Mouse (Mus musculus): ENCODE results near the gene Rbp7. TPM values are rescaled to one million over a fixed set of nuclear protein-coding genes. Genes with fewer than 3 reads are reported as not detected.

Rbp7 gene
- polyA plus RNA-seq, 1 experiment from 2014 or later, result 1.7 TPM

GRCm38 (mm10) chr4:149407461-149407860, 47.3 kb downstream of the Rbp7 start:
- no peak overlapping the region for H3K9ac ChIP-seq
- no peaks in the 10 kb centered on the region for H3K9me3 ChIP-seq (ENCODE audit: low read depth, low read length)
- no peak overlapping the region for H3K27ac ChIP-seq (ENCODE audit: low read depth)
- no peaks in the 10 kb centered on the region for H3K27me3 ChIP-seq (ENCODE audit: insufficient read depth, low read length)
- H3K4me2 ChIP-seq, result no peak overlapping the region
- WGBS, result 68% methylated on average over 5 of the region's 5 CpGs
- TF ChIP-seq CTCF (IDR thresholded peaks at IDR 0.05; ENCODE audit: low read depth), result no peak
- peaks cover 11% of the 10 kb centered on the region for H3K4me1 ChIP-seq (ENCODE audit: insufficient read depth)
- 0 out of 2 replicates have a peak, but pooled peaks cover 6% of the 10 kb centered on the region for H3K36me3 ChIP-seq (ENCODE audit: insufficient read depth)
- H3K4me3 ChIP-seq (ENCODE audit: low read depth, low read length), result no peak overlapping the region
- DNase-seq (no peak), ATAC-seq (ENCODE audit: insufficient read depth) (no peak)

GRCm38 (mm10) chr4:149405713-149406443, 48.9 kb downstream of the Rbp7 start:
- Histone ChIP-seq H3K27me3 (ENCODE audit: insufficient read depth, low read length) (no peaks in the 10 kb centered on the region), H3K4me2 (no peak overlapping the region), H3K27ac (ENCODE audit: low read depth) (no peak overlapping the region), H3K4me3 (ENCODE audit: low read depth, low read length) (no peak overlapping the region), H3K36me3 (ENCODE audit: insufficient read depth) (0 out of 2 replicates have a peak, but pooled peaks cover 4% of the 10 kb centered on the region), H3K9me3 (ENCODE audit: low read depth, low read length) (no peaks in the 10 kb centered on the region), H3K9ac (no peak overlapping the region), H3K4me1 (ENCODE audit: insufficient read depth) (peaks cover 11% of the 10 kb centered on the region)
- DNase-seq, result no peak
- no peak for ATAC-seq (ENCODE audit: insufficient read depth)
- WGBS, result 69% methylated on average over 16 of the region's 16 CpGs
- TF ChIP-seq CTCF (IDR thresholded peaks at IDR 0.05; ENCODE audit: low read depth), result no peak

GRCm38 (mm10) chr4:149404640-149405465, 49.9 kb downstream of the Rbp7 start:
- Histone ChIP-seq H3K4me1 (ENCODE audit: insufficient read depth) (peaks cover 11% of the 10 kb centered on the region), H3K27ac (ENCODE audit: low read depth) (no peak overlapping the region)
- WGBS, result 48% methylated on average over 19 of the region's 19 CpGs

GRCm38 (mm10) chr4:149403037-149403436, 51.7 kb downstream of the Rbp7 start:
- Histone ChIP-seq H3K4me1 (ENCODE audit: insufficient read depth) (peaks cover 16% of the 10 kb centered on the region), H3K27ac (ENCODE audit: low read depth) (peak overlapping the region; percentile 18; the same call in 1 of the 2 replicates), H3K9ac (no peak overlapping the region)

More at GRCm38 (mm10) chr4:149404640-149405465, 49.9 kb downstream of the Rbp7 start:
- Histone ChIP-seq H3K36me3 (ENCODE audit: insufficient read depth) (0 out of 2 replicates have a peak, but pooled peaks cover 4% of the 10 kb centered on the region), H3K4me2 (no peak overlapping the region), H3K4me3 (ENCODE audit: low read depth, low read length) (no peak overlapping the region), H3K9ac (no peak overlapping the region), H3K27me3 (ENCODE audit: insufficient read depth, low read length) (no peaks in the 10 kb centered on the region), H3K9me3 (ENCODE audit: low read depth, low read length) (no peaks in the 10 kb centered on the region)
- no peak for TF ChIP-seq CTCF (IDR thresholded peaks at IDR 0.05; ENCODE audit: low read depth)
- peak; percentile 46 for DNase-seq
- no peak for ATAC-seq (ENCODE audit: insufficient read depth)

GRCm38 (mm10) chr4:149401591-149401982, 53.2 kb downstream of the Rbp7 start:
- Histone ChIP-seq H3K4me2 (no peak overlapping the region), H3K27ac (ENCODE audit: low read depth) (no peak overlapping the region)
- WGBS, result 53% methylated on average over 8 of the region's 8 CpGs

More at GRCm38 (mm10) chr4:149403037-149403436, 51.7 kb downstream of the Rbp7 start:
- H3K36me3 ChIP-seq (ENCODE audit: insufficient read depth), result peaks cover 10% of the 10 kb centered on the region; the same call in 1 of the 2 replicates
- no peak overlapping the region for H3K4me2 ChIP-seq
- ATAC-seq (ENCODE audit: insufficient read depth) (no peak), DNase-seq (no peak)
- no peak for TF ChIP-seq CTCF (IDR thresholded peaks at IDR 0.05; ENCODE audit: low read depth)
- 18% methylated on average over 6 of the region's 6 CpGs for WGBS
- no peak overlapping the region for H3K4me3 ChIP-seq (ENCODE audit: low read depth, low read length)
- no peaks in the 10 kb centered on the region for H3K9me3 ChIP-seq (ENCODE audit: low read depth, low read length)
- H3K27me3 ChIP-seq (ENCODE audit: insufficient read depth, low read length), result no peaks in the 10 kb centered on the region

GRCm38 (mm10) chr4:149400878-149401590, 53.7 kb downstream of the Rbp7 start:
- Histone ChIP-seq H3K27ac (ENCODE audit: low read depth) (no peak overlapping the region), H3K36me3 (ENCODE audit: insufficient read depth) (peaks cover 22% of the 10 kb centered on the region; the same call in 1 of the 2 replicates), H3K4me2 (no peak overlapping the region), H3K9me3 (ENCODE audit: low read depth, low read length) (no peaks in the 10 kb centered on the region), H3K27me3 (ENCODE audit: insufficient read depth, low read length) (no peaks in the 10 kb centered on the region), H3K4me1 (ENCODE audit: insufficient read depth) (peaks cover 23% of the 10 kb centered on the region), H3K4me3 (ENCODE audit: low read depth, low read length) (no peak overlapping the region), H3K9ac (0 out of 2 replicates have a peak overlapping the region, but pooled peaks have one; percentile 3)
- no peak for DNase-seq
- WGBS, result 44% methylated on average over 12 of the region's 12 CpGs
- TF ChIP-seq CTCF (IDR thresholded peaks at IDR 0.05; ENCODE audit: low read depth), result no peak
- ATAC-seq (ENCODE audit: insufficient read depth), result no peak

More at GRCm38 (mm10) chr4:149401591-149401982, 53.2 kb downstream of the Rbp7 start:
- Histone ChIP-seq H3K9ac (no peak overlapping the region), H3K9me3 (ENCODE audit: low read depth, low read length) (no peaks in the 10 kb centered on the region), H3K36me3 (ENCODE audit: insufficient read depth) (peaks cover 23% of the 10 kb centered on the region; the same call in 1 of the 2 replicates), H3K4me1 (ENCODE audit: insufficient read depth) (peaks cover 23% of the 10 kb centered on the region), H3K4me3 (ENCODE audit: low read depth, low read length) (no peak overlapping the region), H3K27me3 (ENCODE audit: insufficient read depth, low read length) (no peaks in the 10 kb centered on the region)
- ATAC-seq (ENCODE audit: insufficient read depth) (no peak), DNase-seq (no peak)
- TF ChIP-seq CTCF (IDR thresholded peaks at IDR 0.05; ENCODE audit: low read depth), result no peak

Other genes starting within 250 kb of the Rbp7 start
- gene Kif1b, start 147.3 kb downstream of the Rbp7 start, polyA plus RNA-seq (2014; fragmentation: Nextera tagmentation; extraction: Ambion mirVana), result 38.9 and 39.7 TPM in 2 replicates
- 40.0 and 41.3 TPM in 2 replicates for gene Ube4b, start 28.2 kb downstream of the Rbp7 start, polyA plus RNA-seq (2014; fragmentation: Nextera tagmentation; extraction: Ambion mirVana)
- 0.32 TPM in 1 of 2 replicates, not detected in the other for gene Tmem274, start 22.4 kb upstream of the Rbp7 start, polyA plus RNA-seq (2014; fragmentation: Nextera tagmentation; extraction: Ambion mirVana)
- 12.0 and 12.5 TPM in 2 replicates for gene Nmnat1, start 30.2 kb upstream of the Rbp7 start, polyA plus RNA-seq (2014; fragmentation: Nextera tagmentation; extraction: Ambion mirVana)
- 51.1 and 52.8 TPM in 2 replicates for gene Lzic, start 30.3 kb upstream of the Rbp7 start, polyA plus RNA-seq (2014; fragmentation: Nextera tagmentation; extraction: Ambion mirVana)
- 65.3 and 65.4 TPM in 2 replicates for gene Ctnnbip1, start 63.3 kb upstream of the Rbp7 start, polyA plus RNA-seq (2014; fragmentation: Nextera tagmentation; extraction: Ambion mirVana)
- 45.3 and 45.7 TPM in 2 replicates for gene Clstn1, start 131.5 kb upstream of the Rbp7 start, polyA plus RNA-seq (2014; fragmentation: Nextera tagmentation; extraction: Ambion mirVana)
- gene Pik3cd, start 247.6 kb upstream of the Rbp7 start, polyA plus RNA-seq (2014; fragmentation: Nextera tagmentation; extraction: Ambion mirVana), result 4.9 and 5.5 TPM in 2 replicates